1 mouse cellular context compared by ENCODE assay signal in the genomic region with DNA sequence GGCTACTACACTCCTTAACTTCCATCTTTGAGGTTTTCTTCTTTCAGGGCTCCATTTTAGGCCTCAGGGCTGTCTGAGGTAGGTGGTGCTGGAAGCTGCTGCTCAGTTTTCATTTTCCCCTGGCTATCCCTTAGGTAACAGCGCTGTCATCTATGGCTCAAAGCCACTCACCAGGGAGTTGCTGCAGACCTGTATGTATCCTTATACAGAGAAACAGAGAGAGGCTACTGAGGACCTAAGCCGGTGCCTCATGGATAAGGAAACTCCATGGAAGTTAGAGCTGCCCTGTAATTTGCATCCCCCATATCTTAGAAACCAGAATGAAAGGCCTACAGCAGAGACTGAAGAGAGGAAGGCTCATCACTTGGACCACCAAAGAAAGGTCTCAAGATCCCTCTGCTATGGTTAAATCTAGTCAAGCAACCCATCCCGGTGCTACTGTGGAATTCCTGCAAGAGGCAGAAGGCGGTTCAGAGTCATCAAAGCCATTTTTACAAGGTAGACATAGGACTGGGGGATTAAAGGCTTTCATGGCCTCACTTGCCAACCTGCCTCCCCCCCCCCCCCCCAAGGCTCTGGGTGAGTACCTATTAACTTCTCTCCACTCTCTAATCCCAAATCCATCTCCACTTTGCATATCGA.
TF ChIP-seq lines count a peak whose summit lies in the region.

No protein-coding gene starts in this region.

TF ChIP-seq in CH12.LX, 34 proteins besides CTCF, POLR2A, EP300 and RAD21 (continued from another document):
- TF ChIP-seq JUN (IDR thresholded peaks at IDR 0.05; ENCODE audit: insufficient read depth, low read depth, low read length), result no peak
- TF ChIP-seq CHD2 (IDR thresholded peaks at IDR 0.05; ENCODE audit: low read length), result no peak
- no peak for TF ChIP-seq NELFE (IDR thresholded peaks at IDR 0.05; ENCODE audit: low read depth, low read length)
- no peak for TF ChIP-seq USF1 (IDR thresholded peaks at IDR 0.05; ENCODE audit: low read depth, low read length)
